Mouse (Mus musculus) intestine, embryonic 14.5 days (tissue): ENCODE data around the gene Ces1a. TPM values are rescaled to one million over a fixed set of nuclear protein-coding genes. Genes with fewer than 3 reads are reported as not detected.

Experiments used
- ATAC-seq: fragments of 200-750 bp; cut with Nextera tagmentation; replicated peaks from 2 replicates; pipeline ENCODE4 v1.8.0; 2017; ENCODE audit warnings: low read depth, moderate number of reproducible peaks, moderate TSS enrichment, moderate library complexity; ENCODE audit not compliant: low FRiP score, low TSS enrichment
- DNase-seq: peaks from one replicate; pipeline ENCODE4 v3.0.0-alpha.2; 2018; ENCODE audit warnings: low spot score
- H3K27ac ChIP-seq: fragments of 300-500 bp; sonication (generic); 2 replicates; pipeline ENCODE4 v1.5.1; 2014; ENCODE audit warnings: low read depth, mild to moderate bottlenecking, control low read depth
- H3K27me3 ChIP-seq: fragments of 300-500 bp; sonication (generic); replicated peaks from 2 replicates; pipeline ENCODE4 v1.6.1; 2014; ENCODE audit warnings: low read length, control low read depth; ENCODE audit not compliant: control insufficient read depth, insufficient read depth
- H3K36me3 ChIP-seq: fragments of 300-500 bp; sonication (generic); 2 replicates; pipeline ENCODE4 v1.6.1; 2014; ENCODE audit warnings: low read length, control low read depth; ENCODE audit not compliant: control insufficient read depth, insufficient read depth
- H3K4me1 ChIP-seq: fragments of 300-500 bp; sonication (generic); replicated peaks from 2 replicates; pipeline ENCODE4 v1.6.1; 2014; ENCODE audit warnings: low read length, control low read depth, mixed read lengths; ENCODE audit not compliant: control insufficient read depth, insufficient read depth
- H3K4me2 ChIP-seq: fragments of 300-500 bp; sonication (generic); 2 replicates; pipeline ENCODE4 v1.6.1; 2014; ENCODE audit warnings: low read length
- H3K4me3 ChIP-seq: fragments of 300-500 bp; sonication (generic); 2 replicates; pipeline ENCODE4 v1.5.1; 2014; ENCODE audit warnings: low read depth, low read length, control low read depth, mixed read lengths
- H3K9ac ChIP-seq: fragments of 300-500 bp; sonication (generic); 2 replicates; pipeline ENCODE4 v1.6.1; 2014; ENCODE audit warnings: mild to moderate bottlenecking, low read length
- H3K9me3 ChIP-seq: fragments of 300-500 bp; sonication (generic); 2 replicates; pipeline ENCODE4 v1.6.1; 2016; ENCODE audit warnings: low read length, control low read depth; ENCODE audit not compliant: control insufficient read depth
- WGBS: fragments of 180-500 bp; shearing (Covaris S2); extraction: QIAGEN DNeasy Blood & Tissue Kit; methylation state at CpG from one replicate; pipeline ENCODE4 v1.1.7; 2014; 5-methylcytosine and 5-hydroxymethylcytosine counted together
- polyA plus RNA-seq: library from polyadenylated mRNA; unstranded; fragments of >200 nt; fragmentation: Nextera tagmentation; extraction: Ambion mirVana; gene quantifications from 2 replicates; pipeline ENCODE4 v1.2.1, GENCODE M21; 2014

The Ces1a gene
- polyA plus RNA-seq, 1 experiment from 2014 or later: not detected

DNA sequence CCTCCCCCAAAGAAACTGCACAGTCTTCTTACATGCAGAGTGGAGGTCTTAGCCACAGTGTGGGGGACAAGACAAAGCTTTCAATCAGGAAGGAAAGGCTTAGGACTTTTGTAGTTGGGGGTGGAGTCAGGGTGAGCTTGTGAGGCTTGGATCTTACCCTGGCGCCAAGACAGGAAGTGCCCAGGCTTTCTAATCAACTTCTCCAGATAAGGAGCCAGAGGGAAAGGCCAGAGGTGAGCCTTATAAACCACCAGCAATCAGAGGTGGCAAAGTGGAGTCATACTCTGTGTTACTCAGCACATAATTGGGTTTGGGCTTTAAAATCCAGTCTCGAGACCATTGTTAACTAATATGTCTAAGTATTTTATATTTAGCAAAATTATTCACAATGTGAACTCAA, 7.2 kb upstream of the Ces1a start:
- Histone ChIP-seq H3K4me1 (no peaks in the 10 kb centered on the region), H3K27me3 (no peaks in the 10 kb centered on the region), H3K27ac (no peak overlapping the region), H3K9ac (no peak overlapping the region), H3K4me3 (no peak overlapping the region), H3K9me3 (no peaks in the 10 kb centered on the region), H3K36me3 (no peaks in the 10 kb centered on the region), H3K4me2 (no peak overlapping the region)
- ATAC-seq (no peak), DNase-seq (no peak)
- 41% methylated on average over 2 of the region's 2 CpGs for WGBS

DNA sequence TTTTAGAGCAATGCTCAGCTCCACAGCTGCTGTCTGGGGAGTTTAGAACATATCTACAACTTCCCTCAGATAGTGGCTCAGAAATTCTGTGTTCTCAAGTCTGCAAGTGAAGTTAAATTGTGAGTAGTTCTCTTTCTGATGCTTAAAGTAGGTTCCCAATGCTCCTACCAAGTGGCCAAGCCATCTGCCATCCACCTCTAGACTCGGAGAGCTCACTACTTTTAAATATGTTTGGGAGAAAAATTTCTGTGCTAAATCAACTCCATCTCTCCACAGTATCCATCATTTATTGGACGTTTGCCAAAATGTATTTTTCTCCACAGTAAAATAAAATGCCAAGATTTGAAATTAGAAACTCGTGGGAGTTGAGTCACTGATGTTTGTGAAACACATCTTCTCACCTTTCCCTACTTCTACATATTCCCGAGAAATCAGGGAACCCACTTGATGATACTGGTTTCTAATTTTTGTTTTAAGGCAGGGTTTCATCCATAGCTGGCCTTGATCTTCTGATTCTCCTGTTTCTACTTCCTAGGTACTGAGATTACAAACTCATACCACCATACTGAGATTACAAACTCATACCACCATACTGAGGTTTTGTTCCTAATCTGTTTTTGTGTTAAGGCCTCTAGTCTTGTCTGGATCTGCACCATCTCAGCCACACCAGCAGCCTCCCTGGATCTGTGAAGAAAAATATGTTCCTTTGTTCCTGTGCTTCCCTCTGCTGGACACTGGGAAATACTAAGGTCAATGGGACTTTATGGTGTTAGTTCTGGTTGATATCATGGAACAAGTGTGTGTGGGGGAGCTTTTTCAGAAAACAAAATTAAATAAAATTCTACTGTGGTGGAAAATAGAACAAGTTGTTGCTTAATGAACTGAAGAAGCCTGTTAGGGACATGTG, 771 bp upstream of the Ces1a start:
- H3K9me3 ChIP-seq: no peaks in the 10 kb centered on the region
- WGBS: 50% methylated on average over 4 of the region's 4 CpGs
- no peak overlapping the region for H3K9ac ChIP-seq
- H3K27ac ChIP-seq: no peak overlapping the region
- no peaks in the 10 kb centered on the region for H3K36me3 ChIP-seq
- H3K4me2 ChIP-seq: no peak overlapping the region
- ATAC-seq: no peak
- H3K4me3 ChIP-seq: no peak overlapping the region
- no peaks in the 10 kb centered on the region for H3K4me1 ChIP-seq
- DNase-seq: no peak
- no peaks in the 10 kb centered on the region for H3K27me3 ChIP-seq

DNA sequence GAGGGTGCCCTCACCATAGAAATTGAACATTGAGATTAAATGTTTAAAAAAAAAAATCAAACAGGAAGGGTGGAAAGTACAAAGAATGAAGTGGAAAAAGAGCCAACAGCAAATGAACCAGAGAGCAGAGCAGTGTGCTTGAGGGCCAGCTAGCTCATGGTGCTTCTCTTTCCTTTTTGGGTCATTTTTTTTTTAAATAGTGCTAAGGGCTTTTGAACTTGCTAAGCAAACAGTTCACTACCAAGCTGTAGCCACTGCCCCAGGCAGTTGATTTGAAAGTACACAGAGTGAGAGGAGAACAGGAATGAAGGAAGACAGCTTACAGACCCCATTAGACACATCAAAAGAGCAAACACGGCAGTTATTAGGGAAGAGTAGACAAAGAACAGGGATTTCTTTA, 4.9 kb downstream of the Ces1a start:
- ATAC-seq: no peak
- no peak overlapping the region for H3K9ac ChIP-seq
- no peak overlapping the region for H3K4me3 ChIP-seq
- whole genome bisulfite sequencing: 10% methylated on average over 1 of the region's 1 CpGs
- no peaks in the 10 kb centered on the region for H3K36me3 ChIP-seq
- H3K4me2 ChIP-seq: no peak overlapping the region
- H3K27ac ChIP-seq: no peak overlapping the region
- H3K9me3 ChIP-seq: no peaks in the 10 kb centered on the region
- H3K27me3 ChIP-seq: no peaks in the 10 kb centered on the region
- H3K4me1 ChIP-seq: no peaks in the 10 kb centered on the region
- DNase-seq: no peak

DNA sequence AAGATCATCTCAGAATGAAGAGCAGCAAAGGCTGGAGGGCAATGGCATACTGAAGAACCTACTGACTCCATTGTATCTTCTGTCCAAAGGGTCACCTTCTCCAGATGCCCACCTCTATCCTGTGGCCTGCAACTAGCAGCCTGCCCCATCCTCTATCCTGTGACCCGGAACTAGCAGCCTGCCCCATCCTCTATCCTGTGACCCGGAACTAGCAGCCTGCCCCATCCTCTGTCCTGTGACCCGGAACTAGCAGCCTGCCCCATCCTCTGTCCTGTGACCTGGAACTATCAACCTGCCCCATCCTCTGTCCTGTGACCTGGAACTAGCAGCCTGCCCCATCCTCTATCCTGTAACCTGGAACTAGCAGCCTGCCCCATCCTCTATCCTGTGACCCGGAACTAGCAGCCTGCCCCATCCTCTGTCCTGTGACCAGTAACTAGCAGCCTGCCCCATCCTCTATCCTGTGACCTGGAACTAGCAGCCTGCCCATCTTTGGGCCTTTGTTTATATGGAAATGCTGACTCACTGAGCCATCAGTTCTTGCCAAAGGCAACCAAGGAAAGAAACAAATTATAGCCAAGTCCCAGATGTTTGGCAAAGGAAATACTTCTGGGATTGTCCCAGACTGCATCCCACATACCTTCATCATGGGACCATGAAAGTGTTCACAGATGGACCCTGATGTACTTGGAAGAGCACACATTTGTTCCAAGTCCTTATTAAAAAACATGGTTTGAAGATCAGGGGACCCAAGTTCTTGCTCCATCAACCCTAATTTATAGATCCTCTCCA, 7.0 kb downstream of the Ces1a start:
- Histone ChIP-seq H3K27me3 (no peaks in the 10 kb centered on the region), H3K27ac (no peak overlapping the region), H3K36me3 (no peaks in the 10 kb centered on the region), H3K4me1 (no peaks in the 10 kb centered on the region), H3K4me2 (no peak overlapping the region), H3K9ac (no peak overlapping the region), H3K9me3 (no peaks in the 10 kb centered on the region), H3K4me3 (no peak overlapping the region)
- DNase-seq: no peak
- ATAC-seq: no peak
- 77% methylated on average over 4 of the region's 4 CpGs for WGBS

DNA sequence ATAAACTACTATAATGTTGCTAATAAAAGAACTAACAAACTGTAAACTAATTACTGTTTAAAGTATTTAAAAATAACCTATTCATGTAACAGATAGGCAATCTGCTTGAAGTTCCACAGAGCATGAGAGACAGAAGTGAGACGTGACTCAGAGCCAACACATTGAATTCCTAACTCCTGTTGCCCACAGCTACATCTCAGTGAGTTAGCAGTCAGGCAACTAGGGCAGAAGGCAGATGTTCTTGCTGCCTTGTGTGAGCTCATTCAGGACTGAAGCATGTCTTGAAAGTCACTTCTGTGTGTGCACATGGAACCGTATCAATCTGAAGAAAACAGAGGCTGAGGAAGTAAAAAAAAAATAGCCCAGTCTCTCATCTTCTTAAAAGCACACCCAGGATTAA, 7.7 kb downstream of the Ces1a start:
- H3K36me3 ChIP-seq: no peaks in the 10 kb centered on the region
- no peaks in the 10 kb centered on the region for H3K4me1 ChIP-seq
- DNase-seq (no peak), ATAC-seq (no peak)
- no peak overlapping the region for H3K9ac ChIP-seq
- no peak overlapping the region for H3K4me3 ChIP-seq
- WGBS: 58% methylated on average over 2 of the region's 2 CpGs
- no peaks in the 10 kb centered on the region for H3K27me3 ChIP-seq
- no peak overlapping the region for H3K4me2 ChIP-seq
- no peak overlapping the region for H3K27ac ChIP-seq
- H3K9me3 ChIP-seq: no peaks in the 10 kb centered on the region

DNA sequence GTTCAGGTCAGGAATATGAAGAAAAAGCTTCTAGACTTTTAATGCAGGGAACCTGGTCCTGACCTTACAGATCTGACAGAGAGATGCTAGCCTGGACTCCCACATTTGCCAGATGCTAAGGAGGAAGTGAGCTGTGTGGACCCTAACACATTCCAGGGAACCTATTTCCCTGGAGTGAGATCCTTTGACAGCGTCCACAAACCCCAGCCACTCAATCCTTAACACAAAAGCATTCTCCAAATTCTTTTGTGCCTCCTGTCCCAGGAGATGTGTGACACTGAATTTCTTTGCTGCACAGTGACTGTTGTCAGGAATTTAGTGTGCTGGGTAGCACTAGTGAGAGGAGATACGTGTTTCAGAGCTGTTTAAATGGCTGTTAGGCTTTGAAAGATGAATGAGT, 9.2 kb downstream of the Ces1a start:
- H3K9ac ChIP-seq: no peak overlapping the region
- H3K4me1 ChIP-seq: no peaks in the 10 kb centered on the region
- ATAC-seq (no peak), DNase-seq (no peak)
- no peak overlapping the region for H3K4me3 ChIP-seq
- H3K9me3 ChIP-seq: no peaks in the 10 kb centered on the region
- 13% methylated on average over 2 of the region's 2 CpGs for WGBS
- no peaks in the 10 kb centered on the region for H3K36me3 ChIP-seq
- H3K27ac ChIP-seq: no peak overlapping the region
- no peaks in the 10 kb centered on the region for H3K27me3 ChIP-seq
- no peak overlapping the region for H3K4me2 ChIP-seq

DNA sequence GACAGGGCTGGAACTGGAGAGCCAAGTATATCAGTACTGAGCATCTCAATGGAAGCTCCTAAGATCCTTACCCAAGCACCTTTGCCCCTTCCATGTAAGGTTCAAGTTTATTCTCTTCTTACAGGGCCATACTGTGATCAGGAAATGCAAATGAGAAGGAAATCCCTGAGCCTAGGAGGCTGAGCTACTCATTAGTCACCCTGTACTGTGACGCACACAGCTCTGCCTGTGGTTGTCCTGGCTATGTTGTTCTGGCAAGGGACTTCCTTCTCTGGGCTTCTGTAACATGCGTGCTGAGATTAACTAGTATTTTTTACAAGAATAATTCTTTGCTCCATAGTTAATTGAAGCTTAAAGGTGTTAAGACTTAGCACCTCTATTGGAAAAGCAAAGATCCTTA, 17.3 kb downstream of the Ces1a start:
- no peak overlapping the region for H3K4me3 ChIP-seq
- 77% methylated on average over 2 of the region's 2 CpGs for WGBS

DNA sequence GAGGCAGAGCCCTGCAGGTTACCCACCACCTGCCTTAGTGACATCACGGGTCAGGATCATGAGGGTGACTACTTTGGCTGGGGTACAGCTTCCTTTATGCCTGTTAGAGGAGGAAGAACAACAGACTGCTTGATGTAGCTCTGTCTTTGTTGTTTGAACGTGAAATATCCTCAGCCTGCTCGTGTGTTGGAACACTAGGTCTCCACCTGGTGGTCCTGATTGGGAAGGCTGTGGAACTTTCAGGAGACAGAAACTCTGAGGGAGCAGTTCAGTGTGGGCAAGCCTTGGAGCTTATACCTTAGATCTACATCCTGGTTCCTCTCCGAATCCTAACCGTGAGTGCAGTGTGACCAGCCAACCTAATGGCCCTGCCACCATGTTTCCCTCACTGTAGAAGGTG, 26.3 kb downstream of the Ces1a start:
- H3K4me1 ChIP-seq: no peaks in the 10 kb centered on the region
- no peaks in the 10 kb centered on the region for H3K9me3 ChIP-seq
- H3K27me3 ChIP-seq: no peaks in the 10 kb centered on the region
- no peak overlapping the region for H3K4me3 ChIP-seq
- whole genome bisulfite sequencing: 68% methylated on average over 5 of the region's 5 CpGs
- ATAC-seq: no peak
- H3K36me3 ChIP-seq: no peaks in the 10 kb centered on the region
- no peak overlapping the region for H3K27ac ChIP-seq
- no peak for DNase-seq
- no peak overlapping the region for H3K9ac ChIP-seq
- H3K4me2 ChIP-seq: no peak overlapping the region

More for the DNA sequence above, 17.3 kb downstream of the Ces1a start:
- no peak overlapping the region for H3K9ac ChIP-seq
- no peak overlapping the region for H3K27ac ChIP-seq
- no peaks in the 10 kb centered on the region for H3K36me3 ChIP-seq
- no peak overlapping the region for H3K4me2 ChIP-seq
- ATAC-seq: no peak
- no peaks in the 10 kb centered on the region for H3K4me1 ChIP-seq
- no peak for DNase-seq
- no peaks in the 10 kb centered on the region for H3K27me3 ChIP-seq
- no peaks in the 10 kb centered on the region for H3K9me3 ChIP-seq
